Mouse (Mus musculus) brain, embryonic 14.5 days (tissue): Measurements from ENCODE around the gene Prkar1b.

Experiments used
- CTCF ChIP-seq: fragments of 200-500 bp; IDR thresholded peaks from 2 replicates; pipeline ENCODE4 v1.5.1; 2012; ENCODE audit warnings: inconsistent platforms, mild to moderate bottlenecking, moderate library complexity, borderline replicate concordance; ENCODE audit not compliant: insufficient read depth, insufficient read length; ENCODE audit errors: extremely low read depth
- POLR2A ChIP-seq: fragments of 200-500 bp; IDR thresholded peaks from 2 replicates; pipeline ENCODE4 v1.6.1; 2012; ENCODE audit warnings: mild to moderate bottlenecking, inconsistent platforms, borderline replicate concordance; ENCODE audit not compliant: poor library complexity, insufficient read depth, insufficient read length, severe bottlenecking; ENCODE audit errors: extremely low read depth

GRCm38 (mm10) chr5:139110140-139110855, 39.5 kb downstream of the Prkar1b start:
- no peak for TF ChIP-seq CTCF
- TF ChIP-seq POLR2A, result no peak
